Mouse (Mus musculus) monocyte, adult 5-6 weeks (primary cell): Measurements from ENCODE around the gene Ccnd3. TPM values are rescaled to one million over a fixed set of nuclear protein-coding genes. Genes with fewer than 3 reads are reported as not detected.

ENCODE experiments used
- ATAC-seq: fragments of 153-309, 156-312 bp; replicated peaks from 2 replicates; pipeline ENCODE4 v1.8.0; 2017; ENCODE audit warnings: mild to moderate bottlenecking; ENCODE audit not compliant: low TSS enrichment, insufficient number of reproducible peaks, severe bottlenecking, poor library complexity, low FRiP score
- total RNA-seq: library from RNA; stranded (forward); fragments of 200-1000, 200-491, 200-594 nt; gene quantifications from 3 replicates; pipeline ENCODE4 v1.2.3, GENCODE M21; 2017

The Ccnd3 gene
- total RNA-seq, 1 experiment from 2014 or later, result 152 TPM

DNA sequence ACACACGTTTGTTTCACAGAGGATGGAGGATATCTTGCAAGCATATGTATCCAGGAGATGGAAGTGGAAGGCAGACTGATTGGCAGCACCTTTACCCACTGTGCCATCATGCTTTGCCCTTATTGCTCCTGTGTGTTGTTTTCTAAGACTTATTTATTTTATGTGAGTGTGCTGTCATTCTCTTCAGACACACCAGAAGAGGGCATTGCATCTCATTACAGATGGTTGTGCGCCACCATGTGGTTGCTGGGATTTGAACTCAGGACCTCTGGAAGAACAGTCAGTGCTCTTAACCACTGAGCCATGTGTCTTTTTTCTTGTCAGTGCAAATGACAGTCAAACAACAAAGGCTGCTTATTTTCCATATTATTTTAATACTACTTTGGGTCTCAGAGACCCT lies 122.9 kb downstream of the Ccnd3 start:
- ATAC-seq, result no peak

DNA sequence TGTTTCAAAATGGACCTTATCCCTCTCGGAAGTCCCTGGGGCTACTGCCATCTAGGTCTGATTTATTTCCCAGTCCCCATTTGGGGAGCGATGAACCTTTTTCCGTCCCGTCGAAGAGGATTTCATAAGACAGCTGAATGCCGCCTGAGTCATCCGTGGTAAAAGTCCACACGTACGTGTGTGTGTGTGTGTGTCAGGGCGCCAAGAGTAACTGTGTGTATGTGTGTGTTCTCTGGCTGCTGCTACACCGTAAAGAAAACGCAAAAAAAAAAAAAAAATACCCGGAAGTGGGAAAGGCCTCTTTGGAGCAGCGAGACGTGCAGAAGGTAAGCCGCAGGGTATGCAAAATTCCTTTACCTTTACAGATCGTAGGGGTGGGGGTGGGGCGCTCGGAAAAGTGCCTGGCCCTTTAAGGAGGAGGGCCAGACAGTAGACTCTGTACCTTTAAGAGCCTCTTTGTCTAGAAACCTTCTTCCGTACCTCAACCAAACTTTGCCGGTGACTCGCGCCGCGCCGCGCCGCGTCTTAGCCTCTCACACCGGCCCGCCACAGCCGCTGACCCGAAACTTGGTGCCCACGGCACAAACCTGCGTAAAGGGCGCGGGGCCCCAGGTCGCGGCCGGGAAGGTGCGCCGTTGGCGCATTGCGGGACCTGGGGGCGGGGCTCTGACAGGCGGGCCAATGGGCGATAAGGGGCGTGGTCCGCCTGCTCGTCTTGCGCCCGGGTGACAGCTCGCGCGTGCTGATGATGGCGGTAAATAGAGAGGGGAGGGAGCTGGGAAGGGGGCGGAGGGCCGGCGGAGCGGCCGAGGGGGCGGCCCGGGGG lies 124.2 kb downstream of the Ccnd3 start:
- peak; percentile 96 for ATAC-seq

DNA sequence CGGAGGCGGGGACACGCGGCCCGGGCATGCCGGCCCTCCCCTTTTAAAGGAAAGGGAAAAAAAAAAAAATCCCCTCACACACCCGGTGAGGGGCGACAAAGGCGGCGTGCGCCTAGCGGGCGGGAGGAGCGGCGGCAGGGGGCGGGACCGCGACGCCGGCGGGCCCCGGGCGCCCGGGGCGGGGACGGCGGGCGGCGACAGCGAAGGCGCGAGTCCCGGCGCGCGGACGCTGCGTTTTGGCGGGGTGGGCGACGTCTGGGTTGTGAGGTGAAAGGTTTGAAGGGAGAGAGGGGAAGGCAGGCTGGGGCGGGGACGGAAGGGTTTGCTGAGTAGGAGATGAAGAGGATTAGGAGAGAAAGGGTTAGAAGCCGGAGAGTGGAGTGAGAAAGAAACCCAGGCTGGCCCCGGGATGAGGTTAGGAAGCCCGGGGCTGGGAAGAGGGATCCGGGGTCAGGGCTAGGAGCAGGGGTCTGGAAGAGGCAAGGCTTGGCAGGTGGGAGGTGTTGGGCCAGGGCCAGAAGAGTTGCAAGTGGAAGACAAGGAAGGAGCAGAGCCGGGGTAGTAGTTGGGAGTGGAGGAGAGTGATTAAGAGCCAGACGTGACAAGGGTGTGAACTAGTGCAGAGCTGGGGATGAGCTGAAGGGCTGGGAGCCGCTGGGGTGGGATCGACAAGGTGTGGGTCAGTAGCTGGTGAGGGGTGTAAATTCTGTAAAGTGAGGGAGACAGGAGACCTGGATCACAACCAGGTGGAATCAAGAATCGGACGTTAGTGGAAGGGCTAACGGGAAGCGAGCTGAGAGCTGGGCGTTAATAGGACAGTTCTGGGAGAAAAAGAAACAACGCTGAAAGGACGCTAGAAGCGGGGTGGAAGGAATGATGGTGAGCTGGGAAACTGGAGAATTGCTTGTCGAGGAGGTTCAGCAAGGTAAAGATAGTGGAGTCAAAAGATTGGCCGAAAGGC lies 125.1 kb downstream of the Ccnd3 start:
- ATAC-seq, result peak; percentile 16; the same call in 1 of the 2 replicates

DNA sequence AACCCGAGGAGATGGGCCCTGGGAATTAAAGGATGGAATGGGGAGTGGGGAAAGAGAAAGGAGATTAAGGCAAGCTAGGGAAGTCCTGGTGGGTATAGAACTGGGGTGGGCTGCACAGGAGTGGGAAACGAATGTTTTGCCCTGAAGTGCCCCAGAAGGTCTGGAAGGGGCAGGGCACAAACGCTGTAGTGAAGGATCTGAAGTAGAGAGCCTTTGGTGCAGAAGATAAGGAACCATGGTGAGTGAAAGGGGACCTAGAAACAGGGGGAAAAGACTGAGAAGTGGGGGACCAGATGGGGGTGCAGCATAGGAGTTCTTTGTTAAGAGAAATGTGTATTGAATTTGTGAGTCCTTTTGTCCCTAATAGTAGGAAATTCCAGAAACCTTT lies 125.8 kb downstream of the Ccnd3 start, which contains the start of gene Usp49:
Gene Usp49 (plus strand): TSS at position 13 of the 388 bp plus-strand sequence.
- ATAC-seq, result no peak

DNA sequence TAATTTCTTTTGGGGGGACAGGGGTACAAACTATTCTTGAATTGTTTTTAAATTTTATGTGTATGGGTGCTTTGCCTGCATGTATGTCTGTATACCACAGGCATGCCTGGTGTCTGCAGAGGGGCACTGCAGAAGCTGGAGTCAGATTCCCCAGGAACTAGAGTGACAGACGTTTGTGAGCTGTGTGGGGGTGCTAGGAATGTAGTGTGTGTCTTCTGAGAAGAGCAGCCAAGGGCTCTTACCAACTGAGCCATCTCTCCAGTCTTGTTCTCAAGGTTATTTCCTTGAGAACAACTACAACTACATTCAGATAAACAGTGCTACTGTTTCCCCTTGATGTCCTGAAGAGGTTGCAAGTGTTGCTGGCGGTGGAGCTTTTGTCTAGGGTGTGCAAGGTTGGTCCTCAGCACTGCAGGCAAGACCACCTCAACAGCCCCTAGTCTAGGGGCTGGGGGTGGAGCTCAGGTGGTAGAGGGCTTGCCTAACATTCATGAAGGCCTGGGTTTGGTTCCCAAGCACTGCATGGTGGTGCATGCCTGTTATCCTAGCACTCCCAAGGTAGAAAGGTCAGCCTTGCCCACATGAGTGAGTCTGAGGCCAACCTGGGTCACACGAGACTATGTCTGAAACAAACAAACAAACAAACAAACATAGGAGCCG lies 127.5 kb downstream of the Ccnd3 start:
- ATAC-seq, result no peak

DNA sequence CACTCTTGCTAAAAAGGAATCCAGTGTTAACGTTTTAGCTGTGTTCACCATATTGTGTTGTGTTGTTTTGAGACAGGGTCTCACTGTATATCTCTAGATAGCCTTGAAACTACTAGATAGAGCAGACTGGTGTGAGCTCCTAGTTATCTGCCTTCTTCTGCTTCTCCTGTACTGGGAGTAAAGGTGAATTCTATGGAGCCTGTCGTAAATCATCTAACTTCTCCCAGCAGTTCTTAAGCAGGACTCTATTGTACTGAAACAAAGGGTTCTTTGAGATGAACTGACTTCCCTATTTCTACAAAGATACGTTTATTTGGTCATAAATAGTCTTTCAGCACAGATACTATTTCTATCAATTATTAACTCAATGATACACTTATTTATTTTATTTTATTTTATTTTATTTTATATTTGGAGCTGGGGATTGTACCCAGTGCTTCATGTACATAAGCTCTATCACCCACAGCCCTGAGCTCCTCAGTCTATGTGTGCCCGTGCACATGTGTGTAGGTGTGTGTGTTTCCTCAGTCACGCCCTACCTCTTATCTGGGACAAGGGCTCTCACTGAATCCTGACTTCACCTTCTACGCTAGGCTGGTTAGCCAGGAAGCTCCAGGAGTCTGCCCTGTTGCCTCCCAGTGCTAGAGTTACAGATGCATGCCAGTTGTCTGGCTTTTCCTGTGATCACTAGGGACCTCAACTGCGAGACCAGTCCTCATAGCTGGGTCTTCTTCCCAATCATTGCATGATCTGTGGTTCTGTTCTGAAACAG lies 129.3 kb downstream of the Ccnd3 start:
- no peak for ATAC-seq

DNA sequence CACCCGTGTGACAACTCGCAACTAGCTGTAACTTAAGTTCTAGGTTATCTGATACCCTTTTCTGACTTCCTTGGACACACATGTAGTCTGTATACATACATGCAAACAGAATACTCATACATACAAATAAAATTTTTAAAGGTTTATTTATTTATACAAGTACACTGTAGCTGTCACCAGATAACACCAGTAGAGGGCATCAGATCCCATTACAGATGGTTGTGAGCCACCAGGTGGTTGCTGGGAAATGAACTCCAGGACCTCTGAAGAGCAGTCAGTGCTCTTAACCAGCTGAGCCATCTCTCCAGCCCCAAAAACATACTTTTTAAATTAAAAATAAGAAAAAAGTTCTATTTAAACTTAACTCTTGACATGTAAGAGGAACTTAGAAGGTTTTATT lies 138.1 kb downstream of the Ccnd3 start:
- ATAC-seq, result no peak

DNA sequence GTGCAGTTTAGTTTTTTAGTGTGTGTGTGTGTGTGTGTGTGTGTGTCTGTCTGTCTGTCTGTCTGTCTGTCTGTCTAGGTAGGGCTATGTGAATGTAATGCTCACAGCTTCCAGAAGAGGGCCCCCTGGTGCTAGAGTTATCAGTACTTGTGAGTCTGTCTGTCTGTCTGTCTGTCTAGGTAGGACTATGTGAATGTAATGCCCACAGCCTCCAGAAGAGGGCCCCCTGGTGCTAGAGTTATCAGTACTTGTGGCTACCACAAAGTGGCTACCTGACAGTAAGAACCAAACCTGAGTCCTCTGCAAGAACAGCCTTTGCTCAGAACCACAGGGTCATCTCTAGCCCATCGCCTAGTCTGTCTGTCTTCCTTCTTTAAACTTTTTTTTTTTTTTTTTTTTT lies 141.8 kb downstream of the Ccnd3 start:
- ATAC-seq, result peak; percentile 90

DNA sequence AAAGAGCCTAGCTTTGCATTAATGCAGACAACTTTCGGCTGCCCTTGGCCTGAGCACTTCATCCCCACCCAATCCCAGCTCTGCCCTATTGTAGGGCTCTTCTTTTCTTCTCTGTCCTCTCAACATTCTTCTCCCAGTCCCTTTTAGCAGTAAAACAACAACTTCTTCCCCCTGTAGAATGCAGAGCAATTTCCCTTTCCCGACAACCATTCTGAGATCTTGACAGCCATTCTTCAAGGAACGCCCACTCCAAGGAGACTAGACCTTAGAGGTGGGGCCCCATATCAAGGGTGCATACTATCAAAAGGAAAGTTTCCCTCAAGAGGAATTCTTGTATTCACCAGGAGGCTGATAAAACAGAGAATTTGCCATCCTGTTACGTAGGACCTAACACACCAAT lies 144.1 kb downstream of the Ccnd3 start:
- no peak for ATAC-seq

Other genes with a start within 250 kb of the Ccnd3 start
- 32.6 to 39.2 TPM (median 36.2 TPM) in 3 replicates for gene Mrps10, start 136.2 kb upstream of the Ccnd3 start, total RNA-seq
- gene Guca1b, start 119.7 kb upstream of the Ccnd3 start, total RNA-seq, result 0.43 to 3.8 TPM (median 1.6 TPM) in 3 replicates
- gene Guca1a, start 104.5 kb upstream of the Ccnd3 start, total RNA-seq, result 0.57 TPM in 1 of 3 replicates, not detected in the others
- gene AI661453, start 68.4 kb upstream of the Ccnd3 start, total RNA-seq, result 0.29 TPM in 1 of 3 replicates, not detected in the others
- not detected in 3 replicates for gene 1700001C19Rik, start 67.7 kb upstream of the Ccnd3 start, total RNA-seq
- 67.5 to 90.9 TPM (median 77.3 TPM) in 3 replicates for gene Taf8, start 2.8 kb upstream of the Ccnd3 start, total RNA-seq
- 6.1 to 11.2 TPM (median 8.2 TPM) in 3 replicates for gene Bysl, start 106.4 kb downstream of the Ccnd3 start, total RNA-seq
- 34.9 to 75.1 TPM (median 57.2 TPM) in 3 replicates for gene Med20, start 106.5 kb downstream of the Ccnd3 start, total RNA-seq
- 0.21 to 4.1 TPM (median 3.4 TPM) in 3 replicates for gene Gm20517, start 106.5 kb downstream of the Ccnd3 start, total RNA-seq
- gene Usp49, start 125.6 kb downstream of the Ccnd3 start, total RNA-seq, result 2.6 to 3.9 TPM (median 3.0 TPM) in 3 replicates
- gene Tomm6, start 183.3 kb downstream of the Ccnd3 start, total RNA-seq, result 17.7 to 36.4 TPM (median 24.6 TPM) in 3 replicates
- gene Frs3, start 184.0 kb downstream of the Ccnd3 start, total RNA-seq, result 0.38 to 1.4 TPM (median 1.3 TPM) in 3 replicates
- 0.29 TPM in 1 of 3 replicates, not detected in the others for gene Gm21981, start 189.4 kb downstream of the Ccnd3 start, total RNA-seq
- not detected in 3 replicates for gene Prickle4, start 189.7 kb downstream of the Ccnd3 start, total RNA-seq
- gene Pgc, start 221.8 kb downstream of the Ccnd3 start, total RNA-seq, result not detected in 3 replicates
- gene Tfeb, start 232.0 kb downstream of the Ccnd3 start, total RNA-seq, result 61.8 to 91.9 TPM (median 65.3 TPM) in 3 replicates